Mouse (Mus musculus): ENCODE data around the gene L1cam. TPM values are rescaled to one million over a fixed set of nuclear protein-coding genes. Genes with fewer than 3 reads are reported as not detected.

The L1cam gene
- 55.5 and 73.7 TPM in 2 replicates for polyA plus RNA-seq (2015; fragmentation: Nextera tagmentation; extraction: Ambion mirVana)

DNA sequence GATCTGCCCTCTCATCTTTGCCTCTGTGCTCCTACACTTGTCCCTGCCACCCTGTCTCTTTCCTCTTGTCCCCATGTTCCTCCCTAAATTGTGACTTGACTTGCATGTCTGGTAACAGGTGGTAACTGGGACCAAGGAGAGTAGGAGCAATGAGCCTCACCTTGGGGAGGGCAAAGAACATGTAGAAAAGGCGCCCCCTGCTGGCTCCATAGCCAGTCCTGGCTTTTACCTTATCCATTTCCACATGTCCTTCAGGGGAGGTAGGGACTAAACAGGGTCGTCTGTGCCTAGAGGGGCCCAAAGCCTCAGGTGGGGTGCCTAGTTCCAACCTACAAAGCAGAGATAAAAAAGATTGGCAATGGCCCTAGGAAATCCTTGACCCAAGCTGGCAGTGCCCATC lies at the start of gene L1cam:
TSS of gene L1cam (minus strand) at position 387 of the 400 bp plus-strand sequence.

GRCm38 (mm10) chrX:73930402-73931062 lies 34.6 kb upstream of the L1cam start, which contains the start of gene Renbp:
Renbp (minus strand) TSS chrX:73930850.

GRCm38 (mm10) chrX:73921823-73922549 lies 26.1 kb upstream of the L1cam start, which contains the start of the genes Arhgap4 and Naa10:
Arhgap4 (minus strand) TSS chrX:73921870.
Naa10 (minus strand) TSS chrX:73921944.

GRCm38 (mm10) chrX:73891551-73892152 lies 4.3 kb downstream of the L1cam start, which contains the start of gene Avpr2:
Avpr2 (plus strand) TSS chrX:73892102.

DNA sequence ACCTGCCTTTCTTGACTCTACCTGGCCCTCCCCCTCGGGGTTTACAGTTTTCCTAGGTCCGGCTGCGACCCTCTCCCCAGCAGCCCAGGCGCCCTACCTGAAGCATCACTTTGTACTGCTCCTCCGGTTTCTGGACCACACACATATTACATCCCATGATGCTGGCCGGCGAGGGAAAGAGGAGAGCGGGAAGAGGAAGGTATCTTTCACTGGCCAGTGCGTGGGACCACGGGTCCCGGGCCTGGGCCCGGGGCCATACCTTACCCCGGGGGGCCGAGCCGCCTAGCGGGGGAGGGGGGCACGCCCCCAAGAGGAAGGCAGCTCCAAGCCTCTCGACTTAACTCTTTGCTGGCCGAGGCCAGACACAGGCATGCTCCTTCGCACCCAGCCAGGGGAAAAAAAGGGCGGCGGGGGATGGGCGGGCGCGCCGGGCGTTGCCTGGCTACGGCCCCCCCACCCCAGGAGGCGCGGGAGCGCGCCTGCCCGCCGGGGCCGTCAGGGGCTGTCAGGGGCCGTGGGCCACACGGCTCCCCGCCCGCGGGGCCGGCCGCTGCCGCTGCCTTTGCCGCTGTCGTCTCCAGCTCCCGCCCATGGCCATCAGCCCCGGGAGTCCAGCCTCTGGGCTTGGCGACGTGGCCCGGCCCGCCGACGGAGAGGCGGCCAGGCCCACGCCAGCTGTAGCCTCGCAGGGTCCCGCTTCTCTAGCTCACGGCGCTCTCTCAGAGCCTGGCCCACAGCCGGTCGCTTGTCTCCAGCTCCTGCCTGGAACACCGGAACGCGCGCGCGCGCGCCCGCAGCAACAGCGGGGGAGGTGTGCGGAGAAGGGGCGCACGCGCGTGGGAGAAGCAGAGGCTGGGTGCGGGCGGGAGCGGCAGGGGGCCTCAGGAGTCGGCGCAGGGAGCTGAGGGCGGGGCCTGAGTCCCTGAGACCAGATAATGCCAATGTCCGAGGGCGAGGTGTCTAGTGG lies 71.4 kb downstream of the L1cam start, which contains the start of gene Pdzd4:
TSS of gene Pdzd4 (minus strand) at position 785 of the 967 bp plus-strand sequence.

Other genes with a start within 250 kb of the L1cam start
- gene Pnck, start 236.0 kb downstream of the L1cam start, polyA plus RNA-seq (2015; fragmentation: Nextera tagmentation; extraction: Ambion mirVana), result 160 and 181 TPM in 2 replicates
- gene Slc6a8, start 223.0 kb downstream of the L1cam start, polyA plus RNA-seq (2015; fragmentation: Nextera tagmentation; extraction: Ambion mirVana), result 9.5 and 10.7 TPM in 2 replicates
- 152 and 157 TPM in 2 replicates for gene Bcap31, start 179.9 kb downstream of the L1cam start, polyA plus RNA-seq (2015; fragmentation: Nextera tagmentation; extraction: Ambion mirVana)
- gene Abcd1, start 179.5 kb downstream of the L1cam start, polyA plus RNA-seq (2015; fragmentation: Nextera tagmentation; extraction: Ambion mirVana), result 11.4 and 13.1 TPM in 2 replicates
- 2.4 and 3.4 TPM in 2 replicates for gene Plxnb3, start 139.0 kb downstream of the L1cam start, polyA plus RNA-seq (2015; fragmentation: Nextera tagmentation; extraction: Ambion mirVana)
- gene Srpk3, start 121.7 kb downstream of the L1cam start, polyA plus RNA-seq (2015; fragmentation: Nextera tagmentation; extraction: Ambion mirVana), result 2.1 and 2.8 TPM in 2 replicates
- 244 and 280 TPM in 2 replicates for gene Idh3g, start 109.2 kb downstream of the L1cam start, polyA plus RNA-seq (2015; fragmentation: Nextera tagmentation; extraction: Ambion mirVana)
- 211 and 212 TPM in 2 replicates for gene Ssr4, start 109.1 kb downstream of the L1cam start, polyA plus RNA-seq (2015; fragmentation: Nextera tagmentation; extraction: Ambion mirVana)
- gene Pdzd4, start 71.1 kb downstream of the L1cam start, polyA plus RNA-seq (2015; fragmentation: Nextera tagmentation; extraction: Ambion mirVana), result 4.0 and 4.7 TPM in 2 replicates
- not detected in 2 replicates for gene Avpr2, start 4.0 kb downstream of the L1cam start, polyA plus RNA-seq (2015; fragmentation: Nextera tagmentation; extraction: Ambion mirVana)
- 1.9 and 2.2 TPM in 2 replicates for gene Arhgap4, start 25.8 kb upstream of the L1cam start, polyA plus RNA-seq (2015; fragmentation: Nextera tagmentation; extraction: Ambion mirVana)
- gene Naa10, start 25.8 kb upstream of the L1cam start, polyA plus RNA-seq (2015; fragmentation: Nextera tagmentation; extraction: Ambion mirVana), result 118 TPM in 2 replicates
- 12.8 and 15.2 TPM in 2 replicates for gene Renbp, start 34.7 kb upstream of the L1cam start, polyA plus RNA-seq (2015; fragmentation: Nextera tagmentation; extraction: Ambion mirVana)
- 27.8 and 31.0 TPM in 2 replicates for gene Hcfc1, start 70.3 kb upstream of the L1cam start, polyA plus RNA-seq (2015; fragmentation: Nextera tagmentation; extraction: Ambion mirVana)
- 39.7 and 41.8 TPM in 2 replicates for gene Irak1, start 127.8 kb upstream of the L1cam start, polyA plus RNA-seq (2015; fragmentation: Nextera tagmentation; extraction: Ambion mirVana)
- gene Opn1mw, start 231.4 kb upstream of the L1cam start, polyA plus RNA-seq (2015; fragmentation: Nextera tagmentation; extraction: Ambion mirVana), result not detected in 2 replicates
- 10.4 and 12.3 TPM in 2 replicates for gene Mecp2, start 239.3 kb upstream of the L1cam start, polyA plus RNA-seq (2015; fragmentation: Nextera tagmentation; extraction: Ambion mirVana)

All from neural tube, postnatal 0 days (tissue).